Mouse (Mus musculus): Measurements from ENCODE around the gene Frmd4a.
"Not testable (repeated sequence)": the region's sequence is repeated elsewhere in the genome, so short reads cannot be mapped to it uniquely, and the experiment has no call there.

The Frmd4a gene

DNA sequence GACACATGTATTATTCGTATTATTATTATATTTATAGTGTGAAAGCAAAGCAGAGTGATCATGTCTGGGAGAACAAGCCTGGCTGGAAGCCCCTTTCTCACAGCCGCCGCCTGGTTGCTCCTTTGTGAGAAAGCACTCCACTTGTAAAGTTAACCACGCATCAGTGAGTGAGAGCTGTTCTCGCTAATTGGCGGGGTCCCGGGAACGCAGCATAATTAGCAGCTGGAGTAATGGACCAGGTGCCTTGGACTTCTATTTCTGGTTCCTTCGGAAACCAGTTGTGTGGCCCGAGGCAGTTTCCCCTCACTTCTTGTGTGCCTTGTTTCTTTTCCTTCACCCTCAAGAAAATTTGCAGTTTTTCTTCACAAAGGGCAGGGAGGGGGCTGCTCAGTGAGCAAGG, 538.7 kb downstream of the Frmd4a start:
- DNase-seq (ENCODE audit: low spot score), result no peak

DNA sequence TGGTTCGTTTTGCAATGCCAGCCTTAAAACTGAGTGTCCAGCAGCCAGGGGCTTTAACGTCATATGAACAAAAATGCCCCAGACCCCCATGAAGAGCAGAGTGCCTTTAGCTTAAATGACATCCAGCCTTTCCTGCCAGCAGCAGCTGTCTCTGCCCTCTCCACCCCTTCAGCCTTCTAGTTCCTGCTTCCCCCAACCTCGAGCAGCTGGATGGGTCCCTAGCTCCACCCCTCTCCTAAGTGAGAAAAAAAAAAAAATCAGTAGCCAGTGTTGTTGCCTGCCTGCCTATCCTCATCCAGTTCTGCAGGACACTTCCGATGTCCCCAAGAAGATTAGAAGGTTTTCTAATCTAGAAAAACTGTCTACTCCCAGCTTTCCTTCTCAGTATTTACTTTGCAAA, 539.5 kb downstream of the Frmd4a start:
- DNase-seq (ENCODE audit: low spot score), result no peak

DNA sequence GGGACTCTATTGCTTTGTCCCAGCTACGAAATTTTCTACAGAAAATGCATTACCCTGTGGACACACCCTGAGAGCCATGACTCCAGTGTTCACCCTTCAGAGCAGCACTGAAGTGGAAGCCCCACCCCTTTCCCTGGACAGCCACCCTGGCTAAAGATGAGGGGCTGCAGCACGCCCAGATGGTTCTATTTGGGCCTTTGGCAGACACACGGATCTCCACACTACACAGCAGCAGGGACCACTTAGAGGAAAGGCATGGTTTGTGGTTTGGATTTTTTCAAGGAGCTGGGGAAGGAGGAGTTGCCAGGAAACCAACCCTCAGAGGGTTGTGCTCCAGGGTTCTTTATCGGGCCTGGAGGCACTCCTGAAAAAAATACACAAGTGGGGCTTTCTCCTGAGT, 539.9 kb downstream of the Frmd4a start:
- DNase-seq (ENCODE audit: low spot score), result no peak

DNA sequence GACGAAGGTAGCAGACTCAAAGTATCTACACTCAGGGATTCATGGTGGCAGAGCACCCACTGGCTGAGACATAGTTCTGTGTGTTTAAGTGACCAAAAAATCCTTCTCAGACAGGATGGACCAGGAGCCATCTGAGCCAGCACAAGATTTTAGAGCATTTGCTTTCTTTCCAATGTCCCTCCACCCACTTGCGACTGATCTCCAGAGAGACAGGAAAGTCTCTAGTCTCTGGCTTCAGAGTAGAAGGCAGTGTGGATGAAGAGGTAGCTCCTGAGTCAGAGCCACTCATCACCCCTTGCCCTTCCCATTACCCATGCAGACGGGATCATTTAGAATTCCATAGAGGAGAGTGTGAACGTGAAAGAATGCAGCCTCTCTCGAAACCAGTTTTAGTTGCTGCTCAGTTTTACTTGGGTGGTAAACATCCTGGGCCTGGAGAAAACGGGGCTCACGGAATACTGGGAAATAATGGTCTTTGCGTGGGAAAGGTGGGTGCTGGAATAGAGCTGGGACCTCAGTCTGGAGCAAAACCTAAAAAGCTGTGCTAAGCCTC, 541.2 kb downstream of the Frmd4a start:
- DNase-seq (ENCODE audit: low spot score), result no peak

DNA sequence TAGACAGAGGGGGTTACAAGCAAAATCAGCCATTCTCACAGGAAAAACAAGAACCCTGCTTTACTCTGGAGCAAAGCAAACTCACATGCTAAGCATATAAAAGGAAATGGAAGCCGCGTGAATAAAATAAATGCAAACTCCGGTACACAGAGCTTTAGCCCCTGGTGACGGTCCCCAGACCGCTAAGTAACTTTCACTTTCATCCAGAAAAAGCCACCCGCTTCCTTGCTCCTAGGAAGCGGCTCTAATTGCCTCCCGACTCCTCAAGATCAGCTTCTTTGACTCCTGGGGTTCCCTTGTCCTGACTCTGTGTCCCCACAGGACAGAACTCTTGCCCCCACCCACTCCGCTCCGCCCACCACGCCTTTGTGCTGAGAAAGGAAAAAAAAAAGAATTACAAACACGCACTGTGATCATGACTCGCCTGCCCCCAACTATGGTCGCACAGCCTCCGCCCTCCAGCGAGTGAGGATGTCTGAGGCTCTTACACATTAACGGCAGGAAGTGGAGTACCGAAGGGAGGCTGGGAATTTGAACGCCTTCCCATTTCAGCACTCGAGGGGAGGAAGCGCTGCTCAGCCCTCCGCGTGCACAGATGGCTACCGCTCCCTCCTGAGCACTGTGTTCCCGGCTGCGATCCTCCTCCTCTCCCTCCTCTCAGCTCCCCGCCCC, 541.8 kb downstream of the Frmd4a start:
- DNase-seq (ENCODE audit: low spot score), result peak; percentile 65

DNA sequence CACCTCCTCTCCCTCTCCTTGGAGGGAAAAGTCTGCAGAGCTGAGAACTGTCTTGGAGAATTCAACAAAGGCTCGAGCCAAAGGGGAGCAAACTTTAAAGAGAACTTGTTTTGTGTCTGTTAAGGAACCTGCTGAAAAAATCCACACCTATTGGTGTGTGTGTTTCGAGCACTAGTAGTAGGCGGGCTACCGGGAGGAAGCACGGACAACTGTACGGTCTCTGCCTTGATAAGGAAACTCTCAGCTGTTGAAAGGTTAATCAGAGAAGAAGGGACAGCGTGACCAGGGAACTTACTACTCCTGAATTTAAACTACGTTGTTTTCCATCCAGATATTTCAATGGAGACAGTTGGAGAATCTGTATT, 542.3 kb downstream of the Frmd4a start:
- DNase-seq (ENCODE audit: low spot score), result no peak

DNA sequence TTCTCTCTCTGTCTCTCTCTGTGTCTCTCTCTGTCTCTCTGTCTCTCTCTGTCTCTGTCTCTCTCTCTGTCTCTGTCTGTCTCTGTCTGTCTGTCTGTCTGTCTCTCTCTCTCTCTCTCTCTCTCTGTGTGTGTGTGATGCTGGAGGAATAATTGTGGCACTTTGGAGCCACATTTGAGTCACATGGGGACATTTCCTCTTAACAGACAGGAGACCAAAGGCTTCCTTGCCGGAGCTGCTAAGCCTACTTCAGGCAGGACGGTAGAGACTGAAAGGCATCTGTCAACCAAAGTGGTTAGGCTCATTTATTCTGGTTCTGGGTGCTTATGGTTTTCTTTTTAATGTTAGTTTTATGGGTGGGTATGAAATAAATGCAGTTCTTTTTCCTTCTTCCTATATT, 543.0 kb downstream of the Frmd4a start:
- DNase-seq (ENCODE audit: low spot score), result not testable (repeated sequence)

DNA sequence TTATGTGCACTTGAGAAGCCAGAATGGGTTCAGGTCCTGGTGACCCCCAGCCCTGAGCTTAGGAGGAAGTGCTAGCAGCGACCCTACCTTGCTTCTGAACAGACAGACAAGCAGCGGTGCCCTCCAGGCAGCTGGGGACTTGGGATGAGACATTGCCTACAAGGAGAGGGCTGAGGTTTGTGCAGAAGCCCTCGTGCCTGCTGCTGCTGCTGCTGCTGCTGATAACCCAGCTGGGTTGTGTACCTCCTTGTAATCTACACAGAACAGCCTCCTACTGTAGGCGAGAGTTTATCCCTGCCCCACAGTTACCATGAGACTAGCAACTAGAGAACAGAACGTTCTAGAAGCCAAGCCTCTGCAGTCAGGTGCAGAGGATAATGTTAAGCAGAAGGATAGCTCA, 543.7 kb downstream of the Frmd4a start:
- no peak for DNase-seq (ENCODE audit: low spot score)

DNA sequence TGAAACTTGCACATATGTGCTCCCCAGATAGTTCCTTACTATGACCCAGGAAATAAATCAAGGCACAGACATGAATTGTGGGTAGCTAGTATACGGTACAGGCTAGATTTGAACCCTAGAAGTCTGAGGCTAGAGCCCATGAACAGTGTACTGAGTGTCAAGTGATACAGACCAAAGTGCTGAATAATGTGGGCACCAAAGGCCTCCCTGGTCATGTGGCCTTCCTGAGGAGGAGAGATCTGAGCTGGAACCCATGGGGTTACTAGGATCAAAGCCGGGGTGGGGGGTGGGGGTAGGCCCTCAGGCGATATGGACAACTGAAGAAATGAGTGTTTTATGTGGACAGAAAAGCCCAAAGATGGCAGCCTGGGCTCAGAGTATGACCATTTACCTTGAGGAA, 544.9 kb downstream of the Frmd4a start:
- DNase-seq (ENCODE audit: low spot score), result no peak

DNA sequence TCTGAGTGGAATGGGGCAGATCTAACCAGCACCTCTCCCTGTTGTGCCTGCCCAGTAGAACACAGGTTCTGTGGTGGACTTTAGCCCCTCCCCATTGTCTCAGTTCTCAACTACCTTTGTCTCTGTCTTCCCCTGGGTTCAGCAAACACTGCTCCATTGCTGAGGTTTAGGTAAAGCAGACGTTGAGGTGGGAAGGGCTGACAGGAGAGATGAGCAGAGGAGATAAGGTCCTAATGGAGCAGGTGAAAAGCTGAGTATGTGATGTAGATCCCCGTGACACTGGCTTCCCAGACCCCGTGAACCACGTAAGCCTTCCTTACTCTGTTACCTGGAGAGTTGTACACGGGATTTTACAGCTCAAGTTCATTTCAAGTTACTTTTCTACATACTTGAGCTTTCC, 545.3 kb downstream of the Frmd4a start:
- DNase-seq (ENCODE audit: low spot score), result no peak

DNA sequence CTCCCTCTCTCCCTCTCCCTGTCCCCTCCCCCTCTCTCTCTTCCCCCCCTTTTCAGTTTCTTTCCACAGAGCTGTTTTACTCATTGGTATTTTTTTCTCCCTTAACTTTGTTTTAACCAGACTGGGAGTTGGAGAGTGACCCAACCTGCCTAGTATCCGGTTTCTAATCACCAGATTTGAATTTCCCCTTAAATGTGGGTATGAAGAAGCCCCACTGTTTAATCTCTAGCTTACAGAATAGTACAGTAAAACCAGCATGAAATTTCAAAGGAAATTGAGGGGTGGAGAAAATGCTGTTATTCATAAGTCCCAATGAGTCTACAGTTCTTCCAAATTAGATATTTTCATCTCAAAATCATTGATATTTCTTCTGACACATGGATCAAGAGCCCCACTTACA, 545.8 kb downstream of the Frmd4a start:
- no peak for DNase-seq (ENCODE audit: low spot score)

DNA sequence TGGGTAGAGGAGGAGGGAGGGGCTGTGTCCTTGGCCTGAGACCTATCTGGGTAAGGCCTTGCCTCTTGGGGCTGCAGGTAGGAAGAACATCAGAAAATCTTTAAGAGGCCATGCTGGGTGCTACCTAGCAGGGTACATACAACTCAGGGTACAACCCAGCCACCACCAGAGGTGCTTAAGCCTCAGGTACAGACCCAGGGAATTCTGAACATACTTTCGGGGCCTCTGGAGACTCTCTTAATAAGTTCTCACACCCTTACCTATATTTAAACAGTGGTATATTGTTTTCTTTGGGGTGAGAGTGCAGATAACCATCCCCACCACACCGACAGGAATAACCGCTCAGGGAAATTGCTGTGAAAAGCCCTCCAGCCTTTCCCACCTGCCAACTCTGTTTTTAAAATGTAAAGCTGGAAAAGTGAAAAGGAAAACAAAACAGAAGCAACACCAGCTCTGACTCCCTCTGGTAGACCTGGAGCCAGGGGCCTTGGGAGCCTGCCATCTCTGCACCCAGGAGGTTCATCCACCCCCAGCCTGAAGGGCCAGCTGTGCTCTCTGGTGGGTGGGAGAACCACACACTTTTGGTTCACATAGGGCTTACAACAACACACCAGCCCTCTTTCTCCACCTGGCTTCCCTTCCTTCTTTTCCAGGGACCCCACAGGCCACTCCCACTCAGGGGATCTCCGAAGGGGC, 548.9 kb downstream of the Frmd4a start:
- DNase-seq (ENCODE audit: low spot score), result no peak

DNA sequence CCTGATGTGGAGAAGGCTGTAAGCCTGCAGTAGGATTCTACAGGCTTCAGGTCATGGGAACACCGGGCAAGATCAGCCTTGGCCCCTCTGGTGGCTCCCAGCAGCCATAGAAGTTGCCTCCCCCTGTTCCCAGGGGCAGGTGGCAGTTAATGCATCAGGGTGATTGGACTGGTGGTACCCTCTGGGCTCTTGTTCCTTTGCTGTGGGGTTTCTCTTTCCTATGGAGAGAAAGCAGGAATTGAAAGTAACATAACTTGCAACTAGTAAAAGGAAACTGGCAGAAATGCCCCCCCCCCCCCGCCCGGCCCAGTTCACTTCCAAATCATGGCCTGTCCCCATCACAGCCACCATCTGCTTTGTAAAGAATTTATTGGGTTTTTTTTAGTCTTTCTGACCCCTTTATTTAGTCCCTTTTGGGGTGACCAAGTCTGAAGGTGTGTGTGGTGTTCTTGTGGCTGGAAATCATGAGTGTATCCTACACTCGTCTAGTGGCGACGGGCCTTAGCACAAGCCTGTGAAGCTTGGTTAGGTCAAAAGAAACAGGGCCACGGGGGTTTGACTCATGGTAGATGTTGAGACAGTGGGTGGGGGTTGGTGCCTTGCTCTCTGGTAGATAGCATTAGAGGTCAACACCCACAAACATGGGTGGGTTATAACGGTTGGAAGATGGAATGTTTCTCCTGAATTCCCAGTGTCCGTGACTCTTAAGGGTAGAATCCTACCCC, 549.6 kb downstream of the Frmd4a start:
- DNase-seq (ENCODE audit: low spot score), result no peak

DNA sequence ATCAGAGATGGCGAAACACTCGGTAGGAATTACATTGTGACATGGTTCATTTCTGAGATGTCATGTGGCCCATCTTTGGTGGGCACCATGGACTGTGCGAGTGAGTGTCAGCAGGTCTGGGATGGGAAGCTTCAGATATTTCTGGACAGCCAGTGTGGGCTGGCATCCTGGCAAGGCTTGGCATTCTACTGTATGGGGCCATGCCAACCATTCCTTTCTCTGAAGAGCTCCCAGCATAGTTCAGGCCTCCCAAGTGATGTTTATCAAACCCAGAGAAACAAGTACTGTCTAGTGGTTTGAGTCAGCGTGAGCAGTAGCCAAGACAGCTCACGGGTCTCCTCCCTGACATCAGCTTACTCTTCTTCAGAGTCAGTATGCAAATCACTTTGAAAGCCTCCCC, 551.5 kb downstream of the Frmd4a start:
- no peak for DNase-seq (ENCODE audit: low spot score)

DNA sequence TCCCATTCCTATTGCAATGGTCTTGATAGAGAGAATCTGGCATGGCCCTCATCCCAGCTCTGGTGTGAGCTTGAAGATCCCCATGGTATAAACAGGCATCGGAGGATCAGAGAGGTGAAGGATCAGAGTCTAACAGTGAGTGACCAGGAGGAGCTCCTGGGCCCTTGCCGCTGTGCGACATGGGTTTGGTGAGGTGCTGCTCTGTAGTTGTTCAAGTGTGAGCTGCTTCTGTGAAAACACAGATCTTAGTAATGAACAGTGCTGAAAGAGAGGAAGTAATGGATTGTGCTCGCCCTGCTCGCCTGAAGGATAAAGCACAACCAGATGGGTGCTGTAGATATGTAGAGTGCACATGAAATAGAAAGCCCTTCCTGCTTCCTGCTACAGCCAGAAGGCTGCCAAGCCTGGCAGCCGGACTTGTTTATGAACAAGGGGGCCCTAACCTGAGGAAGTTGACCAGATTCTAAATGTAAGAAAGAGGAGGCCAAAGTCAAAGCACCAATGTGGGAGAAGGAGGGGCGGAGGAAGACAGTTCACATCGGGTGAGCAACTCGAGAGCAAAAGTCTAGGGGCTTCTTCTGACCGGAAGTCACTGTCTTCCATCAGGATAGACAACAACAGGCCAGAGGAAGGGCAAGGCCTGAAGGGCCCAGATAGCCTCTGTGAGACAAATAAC, 552.8 kb downstream of the Frmd4a start:
- DNase-seq (ENCODE audit: low spot score), result no peak

DNA sequence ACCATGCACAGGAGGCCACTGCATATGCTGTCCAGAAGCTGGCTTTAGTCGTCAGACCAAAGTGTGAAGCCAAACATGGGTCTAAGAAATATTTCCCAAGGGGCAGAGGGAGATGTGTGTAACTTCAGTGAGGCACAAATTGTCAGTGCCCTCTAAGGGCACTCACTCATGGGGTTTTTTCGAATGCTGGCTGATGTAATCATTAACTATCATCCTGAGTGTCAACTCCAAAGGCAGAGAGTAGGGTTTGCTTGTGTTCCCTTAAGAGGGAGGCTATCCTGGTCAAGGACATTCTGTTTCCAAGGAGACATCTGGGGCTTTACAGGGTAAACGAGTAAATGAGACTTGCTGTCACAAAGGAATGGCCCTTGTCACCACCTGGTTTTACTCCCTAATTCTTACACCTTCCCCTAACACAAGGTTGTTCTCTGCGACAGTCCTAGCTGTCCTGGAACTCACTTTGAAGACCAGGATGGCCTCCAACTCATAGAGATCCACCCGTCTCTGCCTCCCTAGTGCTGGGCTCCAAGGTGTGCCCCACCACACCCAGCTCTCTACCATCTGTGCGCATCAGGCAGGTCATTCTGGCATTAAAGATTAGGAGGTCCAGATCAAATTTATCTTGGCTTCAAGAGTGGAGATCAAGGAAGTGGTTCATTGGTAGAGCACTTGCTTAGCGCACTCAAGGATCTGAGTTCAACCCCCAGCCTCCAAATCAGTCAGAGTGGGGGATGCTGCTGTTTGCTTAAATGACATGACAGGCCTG, 555.2 kb downstream of the Frmd4a start:
- no peak for DNase-seq (ENCODE audit: low spot score)

DNA sequence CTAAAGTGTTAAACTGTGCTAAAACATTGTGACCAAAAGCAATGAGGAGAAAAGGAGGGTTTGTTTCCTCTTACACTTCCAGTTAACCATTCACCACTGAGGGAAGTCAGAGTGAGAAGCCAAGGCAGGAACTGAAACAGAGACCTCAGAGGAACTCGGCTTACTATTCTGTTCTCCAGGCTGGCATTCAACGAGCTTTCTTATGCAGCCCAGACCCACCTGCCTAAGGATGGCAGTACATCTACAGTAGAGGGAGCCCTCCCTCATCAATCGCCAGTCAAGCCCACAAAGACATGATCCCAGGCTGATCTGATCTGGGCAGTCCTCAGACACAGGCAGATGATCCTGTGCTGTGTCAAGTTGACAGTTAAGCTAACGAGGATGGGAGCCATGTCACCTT, 555.9 kb downstream of the Frmd4a start:
- no peak for DNase-seq (ENCODE audit: low spot score)

DNA sequence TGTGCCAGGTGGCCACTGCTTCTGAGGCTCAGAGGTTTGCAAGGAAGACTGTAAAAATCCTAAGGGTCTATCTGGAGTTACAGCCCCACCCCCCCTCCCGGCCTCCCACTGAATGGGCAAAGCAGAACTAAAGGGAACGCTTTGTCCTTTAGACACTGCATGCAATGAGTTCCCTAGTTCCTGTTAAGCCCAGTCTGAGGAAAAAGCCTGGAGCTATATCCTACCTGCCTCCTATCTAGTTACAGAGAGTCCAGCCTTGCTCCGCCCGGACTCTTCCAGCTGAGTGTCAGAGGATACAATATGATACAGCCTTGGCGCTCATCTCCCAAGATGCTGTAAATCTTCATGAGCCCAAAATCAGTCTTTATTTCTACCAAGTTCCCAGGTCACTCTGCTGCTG, 556.7 kb downstream of the Frmd4a start:
- no peak for DNase-seq (ENCODE audit: low spot score)

DNA sequence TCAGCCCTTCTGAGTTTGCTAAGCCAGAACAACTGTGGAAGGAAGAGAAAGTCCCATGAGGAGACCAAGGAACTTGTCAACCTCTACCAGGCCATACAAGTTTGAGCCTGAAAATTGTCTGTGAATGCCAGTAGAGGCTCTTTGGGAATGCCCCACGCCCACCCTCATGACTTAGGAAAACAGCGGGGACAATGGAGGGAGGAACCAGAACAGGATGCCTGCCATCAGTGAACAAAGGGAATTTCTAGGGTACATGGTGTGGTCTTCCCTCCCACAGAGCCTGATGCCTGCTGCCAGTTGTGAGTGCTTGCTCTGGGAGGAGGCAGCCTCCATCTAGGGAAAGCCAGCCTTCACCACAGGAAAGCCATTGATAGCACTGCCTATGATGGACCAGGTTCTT, 557.6 kb downstream of the Frmd4a start:
- DNase-seq (ENCODE audit: low spot score), result no peak

DNA sequence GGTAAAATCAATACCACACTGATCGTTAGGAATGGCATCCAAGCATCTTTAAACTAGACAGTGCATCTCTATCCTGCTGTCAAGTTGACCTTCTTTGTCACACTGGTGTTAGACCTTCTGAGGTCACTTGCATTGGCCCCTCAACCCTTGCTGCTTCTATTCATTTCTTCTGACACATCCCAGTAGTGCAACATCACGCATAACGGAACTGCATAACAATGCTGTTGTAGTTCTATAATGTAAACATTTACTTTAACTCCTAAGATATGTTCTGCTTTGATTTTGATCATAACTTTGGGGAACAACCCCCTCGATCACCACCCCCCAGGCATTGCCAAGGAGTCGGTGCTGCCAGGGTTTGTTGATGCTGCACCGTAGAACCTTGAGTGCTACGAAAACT, 558.5 kb downstream of the Frmd4a start:
- no peak for DNase-seq (ENCODE audit: low spot score)

DNA sequence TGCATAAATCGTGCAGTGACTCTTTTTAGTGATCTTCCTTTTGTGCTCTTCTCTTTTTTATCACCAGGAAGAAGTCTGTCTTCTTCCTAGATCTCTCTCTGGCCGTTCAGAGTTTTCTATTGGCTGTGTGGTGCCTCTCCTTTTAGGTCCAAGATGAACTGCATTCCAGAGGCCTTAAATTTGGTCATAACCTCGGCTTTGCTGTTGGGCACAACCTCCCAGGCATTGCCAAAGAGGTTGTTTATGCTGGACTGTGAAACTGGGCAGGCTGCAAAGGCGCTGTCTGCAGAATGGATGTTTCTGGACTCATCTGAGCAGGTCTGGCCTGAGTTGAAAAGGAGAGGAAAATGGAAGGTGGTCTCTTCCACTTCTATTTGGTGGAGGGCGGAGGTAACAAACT, 560.8 kb downstream of the Frmd4a start:
- no peak for DNase-seq (ENCODE audit: low spot score)
